Mouse (Mus musculus): ENCODE data around the gene Dtx3l. TPM values are rescaled to one million over a fixed set of nuclear protein-coding genes. Genes with fewer than 3 reads are reported as not detected.
"Not testable (repeated sequence)": the region's sequence is repeated elsewhere in the genome, so short reads cannot be mapped to it uniquely, and the experiment has no call there.

The Dtx3l gene
- polyA plus RNA-seq, 1 experiment from 2014 or later, result 4.1 TPM

GRCm38 (mm10) chr16:35904121-35904736, 34.7 kb downstream of the Dtx3l start:
- Histone ChIP-seq H3K9me3 (ENCODE audit: control insufficient read depth, low read length) (no peaks in the 10 kb centered on the region), H3K27me3 (ENCODE audit: control insufficient read depth, insufficient read depth, low read length) (no peaks in the 10 kb centered on the region), H3K36me3 (ENCODE audit: control insufficient read depth, insufficient read depth, low read length) (no peaks in the 10 kb centered on the region), H3K4me3 (ENCODE audit: low read depth, low read length) (no peak overlapping the region), H3K9ac (ENCODE audit: low read length) (no peak overlapping the region), H3K27ac (replicated peaks; ENCODE audit: low read depth, low read length) (no peak overlapping the region), H3K4me1 (ENCODE audit: control insufficient read depth, insufficient read depth, low read length) (no peaks in the 10 kb centered on the region), H3K4me2 (ENCODE audit: low read depth, severe bottlenecking) (no peak overlapping the region)
- ATAC-seq (ENCODE audit: insufficient number of reproducible peaks, low FRiP score, low TSS enrichment, low read depth) (no peak), DNase-seq (ENCODE audit: low spot score) (no peak)
- 74% methylated on average over 4 of the region's 4 CpGs for WGBS

GRCm38 (mm10) chr16:35903014-35903640, 35.8 kb downstream of the Dtx3l start:
- Histone ChIP-seq H3K9me3 (ENCODE audit: control insufficient read depth, low read length) (no peaks in the 10 kb centered on the region), H3K27me3 (ENCODE audit: control insufficient read depth, insufficient read depth, low read length) (no peaks in the 10 kb centered on the region), H3K27ac (replicated peaks; ENCODE audit: low read depth, low read length) (no peak overlapping the region), H3K4me3 (ENCODE audit: low read depth, low read length) (no peak overlapping the region), H3K4me1 (ENCODE audit: control insufficient read depth, insufficient read depth, low read length) (no peaks in the 10 kb centered on the region), H3K9ac (ENCODE audit: low read length) (no peak overlapping the region), H3K36me3 (ENCODE audit: control insufficient read depth, insufficient read depth, low read length) (no peaks in the 10 kb centered on the region), H3K4me2 (ENCODE audit: low read depth, severe bottlenecking) (no peak overlapping the region)
- 91% methylated on average over 6 of the region's 6 CpGs for WGBS
- DNase-seq (ENCODE audit: low spot score) (no peak), ATAC-seq (ENCODE audit: insufficient number of reproducible peaks, low FRiP score, low TSS enrichment, low read depth) (no peak)

- Histone ChIP-seq H3K36me3 (ENCODE audit: control insufficient read depth, insufficient read depth, low read length) (no peaks in the 10 kb centered on the region), H3K4me3 (ENCODE audit: low read depth, low read length) (no peak overlapping the region), H3K27me3 (ENCODE audit: control insufficient read depth, insufficient read depth, low read length) (no peaks in the 10 kb centered on the region), H3K9ac (ENCODE audit: low read length) (no peak overlapping the region), H3K27ac (replicated peaks; ENCODE audit: low read depth, low read length) (no peak overlapping the region), H3K9me3 (ENCODE audit: control insufficient read depth, low read length) (no peaks in the 10 kb centered on the region), H3K4me2 (ENCODE audit: low read depth, severe bottlenecking) (no peak overlapping the region), H3K4me1 (ENCODE audit: control insufficient read depth, insufficient read depth, low read length) (no peaks in the 10 kb centered on the region)
- DNase-seq (ENCODE audit: low spot score), result no peak
- no peak for ATAC-seq (ENCODE audit: insufficient number of reproducible peaks, low FRiP score, low TSS enrichment, low read depth)
- 90% methylated on average over 3 of the region's 3 CpGs for WGBS
These were observed 38.4 kb downstream of the Dtx3l start for GRCm38 (mm10) chr16:35900541-35900940.

GRCm38 (mm10) chr16:35894997-35895396, 44.0 kb downstream of the Dtx3l start:
- Histone ChIP-seq H3K9ac (ENCODE audit: low read length) (no peak overlapping the region), H3K27me3 (ENCODE audit: control insufficient read depth, insufficient read depth, low read length) (no peaks in the 10 kb centered on the region), H3K27ac (replicated peaks; ENCODE audit: low read depth, low read length) (no peak overlapping the region), H3K4me3 (ENCODE audit: low read depth, low read length) (no peak overlapping the region), H3K36me3 (ENCODE audit: control insufficient read depth, insufficient read depth, low read length) (no peaks in the 10 kb centered on the region), H3K4me2 (ENCODE audit: low read depth, severe bottlenecking) (no peak overlapping the region), H3K9me3 (ENCODE audit: control insufficient read depth, low read length) (no peaks in the 10 kb centered on the region), H3K4me1 (ENCODE audit: control insufficient read depth, insufficient read depth, low read length) (no peaks in the 10 kb centered on the region)
- ATAC-seq (ENCODE audit: insufficient number of reproducible peaks, low FRiP score, low TSS enrichment, low read depth), result no peak
- no peak for DNase-seq (ENCODE audit: low spot score)
- 59% methylated on average over 6 of the region's 6 CpGs for WGBS

- H3K4me1 ChIP-seq (ENCODE audit: control insufficient read depth, insufficient read depth, low read length); H3K9ac ChIP-seq (ENCODE audit: low read length); H3K9me3 ChIP-seq (ENCODE audit: control insufficient read depth, low read length); H3K27me3 ChIP-seq (ENCODE audit: control insufficient read depth, insufficient read depth, low read length); H3K4me3 ChIP-seq (ENCODE audit: low read depth, low read length); DNase-seq (ENCODE audit: low spot score); ATAC-seq (ENCODE audit: insufficient number of reproducible peaks, low FRiP score, low TSS enrichment, low read depth); H3K4me2 ChIP-seq (ENCODE audit: low read depth, severe bottlenecking); H3K27ac ChIP-seq (replicated peaks; ENCODE audit: low read depth, low read length); H3K36me3 ChIP-seq (ENCODE audit: control insufficient read depth, insufficient read depth, low read length): not testable (repeated sequence)
- WGBS, result 78% methylated on average over 5 of the region's 5 CpGs
These were observed 47.3 kb downstream of the Dtx3l start for GRCm38 (mm10) chr16:35891603-35892002.

- Histone ChIP-seq H3K9ac (ENCODE audit: low read length) (no peak overlapping the region), H3K4me1 (ENCODE audit: control insufficient read depth, insufficient read depth, low read length) (no peaks in the 10 kb centered on the region), H3K4me3 (ENCODE audit: low read depth, low read length) (no peak overlapping the region), H3K36me3 (ENCODE audit: control insufficient read depth, insufficient read depth, low read length) (no peaks in the 10 kb centered on the region), H3K27ac (replicated peaks; ENCODE audit: low read depth, low read length) (no peak overlapping the region), H3K27me3 (ENCODE audit: control insufficient read depth, insufficient read depth, low read length) (no peaks in the 10 kb centered on the region), H3K9me3 (ENCODE audit: control insufficient read depth, low read length) (no peaks in the 10 kb centered on the region), H3K4me2 (ENCODE audit: low read depth, severe bottlenecking) (no peak overlapping the region)
- ATAC-seq (ENCODE audit: insufficient number of reproducible peaks, low FRiP score, low TSS enrichment, low read depth) (no peak), DNase-seq (ENCODE audit: low spot score) (no peak)
- 76% methylated on average over 3 of the region's 3 CpGs for WGBS
These were observed 48.3 kb downstream of the Dtx3l start for GRCm38 (mm10) chr16:35890645-35891044.

GRCm38 (mm10) chr16:35888910-35889309, 50.0 kb downstream of the Dtx3l start:
- no peak overlapping the region for H3K27ac ChIP-seq (replicated peaks; ENCODE audit: low read depth, low read length)
- no peak overlapping the region for H3K4me3 ChIP-seq (ENCODE audit: low read depth, low read length)
- H3K9me3 ChIP-seq (ENCODE audit: control insufficient read depth, low read length), result no peaks in the 10 kb centered on the region
- H3K9ac ChIP-seq (ENCODE audit: low read length), result no peak overlapping the region
- no peaks in the 10 kb centered on the region for H3K36me3 ChIP-seq (ENCODE audit: control insufficient read depth, insufficient read depth, low read length)
- H3K27me3 ChIP-seq (ENCODE audit: control insufficient read depth, insufficient read depth, low read length), result no peaks in the 10 kb centered on the region
- ATAC-seq (ENCODE audit: insufficient number of reproducible peaks, low FRiP score, low TSS enrichment, low read depth), result no peak
- WGBS, result 93% methylated on average over 5 of the region's 5 CpGs
- no peak for DNase-seq (ENCODE audit: low spot score)
- no peaks in the 10 kb centered on the region for H3K4me1 ChIP-seq (ENCODE audit: control insufficient read depth, insufficient read depth, low read length)
- H3K4me2 ChIP-seq (ENCODE audit: low read depth, severe bottlenecking), result no peak overlapping the region

- ATAC-seq (ENCODE audit: insufficient number of reproducible peaks, low FRiP score, low TSS enrichment, low read depth) (no peak), DNase-seq (ENCODE audit: low spot score) (no peak)
- WGBS, result 80% methylated on average over 7 of the region's 7 CpGs
- Histone ChIP-seq H3K36me3 (ENCODE audit: control insufficient read depth, insufficient read depth, low read length) (no peaks in the 10 kb centered on the region), H3K27me3 (ENCODE audit: control insufficient read depth, insufficient read depth, low read length) (no peaks in the 10 kb centered on the region), H3K4me2 (ENCODE audit: low read depth, severe bottlenecking) (no peak overlapping the region), H3K9ac (ENCODE audit: low read length) (no peak overlapping the region), H3K9me3 (ENCODE audit: control insufficient read depth, low read length) (no peaks in the 10 kb centered on the region), H3K4me3 (ENCODE audit: low read depth, low read length) (no peak overlapping the region), H3K27ac (replicated peaks; ENCODE audit: low read depth, low read length) (no peak overlapping the region), H3K4me1 (ENCODE audit: control insufficient read depth, insufficient read depth, low read length) (no peaks in the 10 kb centered on the region)
These were observed 50.8 kb downstream of the Dtx3l start for GRCm38 (mm10) chr16:35888174-35888573.
